Mouse (Mus musculus) intestine, embryonic 15.5 days (tissue): ENCODE measurements at regions not wholly inside any gene's neighbourhood (a gene's known extent, or its start where the extent isn't known, plus 50 kb on each side); places are given as distances from the start of the nearest gene placed in this dataset.

Experiments
- ATAC-seq: fragments of 200-750 bp; cut with Nextera tagmentation; 2 replicates; pipeline ENCODE4 v1.8.0; 2017; ENCODE audit warnings: moderate TSS enrichment, moderate library complexity
- H3K27ac ChIP-seq: fragments of 300-500 bp; sonication (generic); 2 replicates; pipeline ENCODE4 v1.5.1; 2015; ENCODE audit warnings: mild to moderate bottlenecking, inconsistent platforms
- H3K27me3 ChIP-seq: fragments of 300-500 bp; sonication (generic); replicated peaks from 2 replicates; pipeline ENCODE4 v1.6.1; 2015; ENCODE audit warnings: inconsistent platforms
- H3K36me3 ChIP-seq: fragments of 300-500 bp; sonication (generic); 2 replicates; pipeline ENCODE4 v1.6.1; 2015; ENCODE audit warnings: inconsistent platforms
- H3K4me1 ChIP-seq: fragments of 300-500 bp; sonication (generic); replicated peaks from 2 replicates; pipeline ENCODE4 v1.6.1; 2015; ENCODE audit warnings: inconsistent platforms
- H3K4me2 ChIP-seq: fragments of 300-500 bp; sonication (generic); replicated peaks from 2 replicates; pipeline ENCODE4 v1.6.1; 2015; ENCODE audit warnings: mild to moderate bottlenecking, inconsistent platforms
- H3K4me3 ChIP-seq: fragments of 300-500 bp; sonication (generic); replicated peaks from 2 replicates; pipeline ENCODE4 v1.5.1; 2015; ENCODE audit warnings: inconsistent platforms
- H3K9ac ChIP-seq: fragments of 300-500 bp; sonication (generic); 2 replicates; pipeline ENCODE4 v1.6.1; 2015; ENCODE audit warnings: inconsistent platforms
- H3K9me3 ChIP-seq: fragments of 300-500 bp; sonication (generic); 2 replicates; pipeline ENCODE4 v1.6.1; 2016; ENCODE audit warnings: inconsistent platforms
- WGBS: fragments of 180-500 bp; shearing (Covaris S2); methylation state at CpG from one replicate; pipeline ENCODE4 v1.1.7; 2015; 5-methylcytosine and 5-hydroxymethylcytosine counted together

DNA sequence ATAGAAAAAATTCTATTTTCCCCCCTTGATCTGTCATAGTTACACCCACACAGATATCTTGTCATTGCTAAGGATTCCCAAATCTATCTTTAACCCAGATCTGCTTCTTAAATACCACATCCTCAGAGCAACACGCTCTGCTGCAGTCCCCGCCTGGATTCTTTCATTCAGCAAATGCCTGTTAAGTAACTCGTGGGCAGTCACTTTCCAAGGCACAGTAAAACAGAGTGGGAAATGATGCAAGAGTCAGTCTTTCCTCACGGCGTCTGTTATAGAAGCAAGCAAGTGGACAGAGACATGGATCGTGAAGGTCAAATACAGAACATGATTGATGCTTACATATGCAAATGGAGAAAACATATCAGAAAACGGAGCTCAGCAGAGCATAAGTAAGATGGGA lies 508.5 kb upstream of the Gm26657 start:
- Histone ChIP-seq H3K27me3 (no peaks in the 10 kb centered on the region), H3K9me3 (no peaks in the 10 kb centered on the region), H3K4me2 (no peak overlapping the region), H3K27ac (no peak overlapping the region), H3K4me1 (no peaks in the 10 kb centered on the region), H3K4me3 (no peak overlapping the region), H3K9ac (no peak overlapping the region), H3K36me3 (no peaks in the 10 kb centered on the region)
- no peak for ATAC-seq
- 61% methylated on average over 7 of the region's 7 CpGs for WGBS

DNA sequence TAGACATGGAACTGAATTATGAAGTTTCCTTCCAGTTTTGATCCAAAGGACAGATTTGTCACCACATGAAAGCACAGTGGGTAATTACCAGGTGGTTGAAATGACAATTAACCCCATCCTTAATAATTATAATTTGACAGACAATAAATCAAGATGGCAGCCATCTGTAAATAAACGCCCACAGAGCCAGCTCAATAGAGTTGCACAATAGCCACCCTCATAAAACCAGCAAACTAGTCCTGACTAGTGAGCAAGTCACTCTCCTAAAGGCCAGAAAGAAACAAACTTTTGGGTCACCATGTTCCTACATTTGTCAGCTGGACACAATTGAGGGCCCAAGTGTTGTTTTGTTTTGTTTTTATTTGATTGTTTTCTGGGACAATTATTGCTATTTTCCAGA lies 509.4 kb upstream of the Gm26657 start:
- Histone ChIP-seq H3K27me3 (no peaks in the 10 kb centered on the region), H3K36me3 (no peaks in the 10 kb centered on the region), H3K4me2 (no peak overlapping the region), H3K4me3 (no peak overlapping the region), H3K27ac (no peak overlapping the region), H3K9me3 (no peaks in the 10 kb centered on the region), H3K9ac (no peak overlapping the region), H3K4me1 (no peaks in the 10 kb centered on the region)
- 49% methylated on average over 1 of the region's 1 CpGs for WGBS
- no peak for ATAC-seq

DNA sequence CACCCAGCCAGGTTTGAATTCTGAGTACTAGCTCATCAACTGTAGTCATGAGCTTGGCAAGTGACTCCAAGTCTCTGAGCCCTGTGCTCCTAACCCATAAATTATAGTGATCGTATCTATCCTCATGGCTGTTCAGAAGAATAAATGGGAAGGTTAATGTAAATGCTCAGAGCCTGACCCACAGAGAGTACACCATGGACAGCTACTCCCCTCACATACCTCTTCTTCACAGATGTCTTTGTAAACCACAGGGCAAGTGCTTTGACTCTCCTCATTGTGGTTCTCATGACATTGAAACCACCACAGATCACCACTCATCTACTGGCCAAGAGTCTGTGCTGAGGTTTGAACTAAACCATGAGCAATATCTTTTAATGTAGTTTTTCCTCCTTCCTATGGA lies 513.4 kb upstream of the Gm26657 start:
- Histone ChIP-seq H3K9ac (no peak overlapping the region), H3K36me3 (no peaks in the 10 kb centered on the region), H3K9me3 (no peaks in the 10 kb centered on the region), H3K27me3 (no peaks in the 10 kb centered on the region), H3K4me1 (peaks cover 4% of the 10 kb centered on the region; the same call in 1 of the 2 replicates), H3K27ac (no peak overlapping the region), H3K4me2 (no peak overlapping the region), H3K4me3 (no peak overlapping the region)
- no peak for ATAC-seq
- 75% methylated on average over 1 of the region's 1 CpGs for WGBS

DNA sequence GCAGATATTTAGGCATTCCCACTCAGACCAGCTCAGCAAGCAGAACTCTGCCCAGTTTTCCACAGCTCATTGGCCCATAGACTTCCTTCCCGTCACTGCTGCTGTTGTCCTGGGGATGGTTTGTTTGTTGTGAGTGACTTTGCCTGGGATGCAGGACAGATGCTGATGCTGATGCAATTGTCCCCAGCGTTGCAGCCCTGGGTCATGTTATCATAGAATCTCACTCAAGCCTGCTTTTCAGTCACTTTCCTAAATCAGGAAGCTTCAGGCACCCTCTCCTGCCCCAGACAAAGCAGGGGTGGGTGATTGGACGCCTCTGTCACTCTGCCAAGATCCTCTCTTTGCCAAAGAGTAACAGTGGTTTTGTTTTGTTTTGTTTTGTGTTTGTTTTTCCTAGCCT lies 515.3 kb upstream of the Gm26657 start:
- H3K36me3 ChIP-seq, result no peaks in the 10 kb centered on the region
- H3K27ac ChIP-seq, result no peak overlapping the region
- H3K27me3 ChIP-seq, result no peaks in the 10 kb centered on the region
- H3K4me1 ChIP-seq, result peaks cover 8% of the 10 kb centered on the region; the same call in 1 of the 2 replicates
- H3K9me3 ChIP-seq, result no peaks in the 10 kb centered on the region
- 57% methylated on average over 3 of the region's 3 CpGs for WGBS
- no peak overlapping the region for H3K4me2 ChIP-seq
- ATAC-seq, result no peak
- no peak overlapping the region for H3K4me3 ChIP-seq
- no peak overlapping the region for H3K9ac ChIP-seq

DNA sequence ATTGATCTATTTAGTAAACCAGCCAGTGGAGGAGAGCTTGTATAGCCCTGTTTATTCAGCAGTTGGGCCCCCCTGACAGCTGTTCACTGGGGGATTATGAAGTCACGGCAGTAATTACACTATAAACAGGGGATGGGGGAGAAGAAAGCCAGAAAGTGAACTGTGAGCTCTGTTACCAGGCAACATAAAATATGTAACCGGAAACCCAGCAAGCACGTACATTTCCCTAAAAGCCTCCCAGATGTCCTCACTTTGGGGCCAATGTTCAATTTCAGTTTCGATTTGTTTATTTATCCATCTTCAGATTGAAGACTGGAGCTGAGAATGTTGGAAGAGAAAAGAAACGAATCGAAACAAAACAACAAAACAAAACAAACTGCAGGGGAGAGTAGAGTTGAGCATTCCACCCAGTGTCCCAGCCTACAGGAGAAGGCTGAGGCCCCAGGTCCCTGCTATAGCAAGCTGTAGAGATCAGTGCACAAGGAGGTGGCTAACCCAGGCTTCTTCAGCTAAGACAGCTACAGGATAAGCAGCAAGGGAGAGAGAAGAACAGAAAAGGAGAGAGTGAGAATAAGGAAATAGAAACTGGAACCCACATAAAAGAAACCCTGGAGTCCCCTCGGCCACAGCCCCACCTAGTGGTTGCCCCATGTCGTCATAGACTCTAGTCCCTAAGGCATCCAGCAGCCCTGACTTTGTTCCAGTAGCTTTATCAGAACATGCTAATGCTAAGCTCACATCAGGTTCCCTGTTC lies 517.7 kb upstream of the Gm26657 start:
- no peaks in the 10 kb centered on the region for H3K27me3 ChIP-seq
- ATAC-seq, result peak; percentile 89
- H3K36me3 ChIP-seq, result no peaks in the 10 kb centered on the region
- peak overlapping the region; percentile 43 for H3K4me2 ChIP-seq
- peak overlapping the region; percentile 9; the same call in 1 of the 2 replicates for H3K4me3 ChIP-seq
- WGBS, result 23% methylated on average over 8 of the region's 8 CpGs
- H3K4me1 ChIP-seq, result peaks cover 8% of the 10 kb centered on the region; the same call in 1 of the 2 replicates
- no peaks in the 10 kb centered on the region for H3K9me3 ChIP-seq
- H3K9ac ChIP-seq, result no peak overlapping the region
- H3K27ac ChIP-seq, result peak overlapping the region; percentile 71; the same call in 1 of the 2 replicates

DNA sequence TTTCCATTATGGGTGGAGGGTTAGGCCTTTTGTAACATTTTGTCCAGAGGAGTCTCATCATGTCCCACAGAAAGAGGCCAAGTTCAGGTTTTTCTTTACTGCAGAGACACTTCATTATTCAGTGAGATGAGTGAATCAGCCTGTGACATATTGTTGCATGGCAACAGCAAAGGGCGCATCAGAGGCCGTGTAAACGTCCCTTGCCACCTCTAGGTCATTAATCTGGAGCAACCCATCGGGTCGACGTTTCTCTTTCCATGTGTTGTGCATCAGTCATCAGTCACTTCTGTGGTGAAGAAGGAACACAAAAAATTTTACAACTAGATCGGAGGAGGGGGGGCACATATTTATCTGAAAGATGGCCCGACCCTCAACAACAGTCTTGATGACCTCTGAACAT lies 519.3 kb upstream of the Gm26657 start:
- WGBS, result 59% methylated on average over 8 of the region's 8 CpGs
- no peak for ATAC-seq
- no peaks in the 10 kb centered on the region for H3K9me3 ChIP-seq

DNA sequence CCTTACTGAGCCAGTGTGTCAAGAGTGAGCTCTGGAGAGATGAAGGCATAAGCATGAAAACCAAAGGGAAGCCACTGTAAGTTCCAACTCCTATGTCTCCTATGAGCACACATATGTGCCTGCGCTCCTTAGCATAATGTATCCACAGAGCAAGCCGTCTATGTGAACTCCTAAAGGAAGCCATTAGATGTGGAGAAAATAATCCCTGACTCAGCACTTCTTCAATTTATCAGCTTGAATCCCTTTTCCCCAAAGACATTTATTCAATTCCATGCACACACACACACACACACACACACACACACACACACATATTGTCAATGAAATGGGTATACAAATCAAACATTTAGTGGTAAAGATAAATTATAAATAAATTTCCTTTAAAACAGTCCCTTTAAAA lies 530.4 kb upstream of the Gm26657 start:
- Histone ChIP-seq H3K27me3 (no peaks in the 10 kb centered on the region), H3K9me3 (no peaks in the 10 kb centered on the region), H3K4me1 (no peaks in the 10 kb centered on the region), H3K4me2 (no peak overlapping the region), H3K9ac (no peak overlapping the region), H3K36me3 (no peaks in the 10 kb centered on the region), H3K27ac (no peak overlapping the region), H3K4me3 (no peak overlapping the region)
- WGBS, result 100% methylated on average over 2 of the region's 2 CpGs
- ATAC-seq, result no peak

More for the DNA sequence above, 519.3 kb upstream of the Gm26657 start:
- Histone ChIP-seq H3K4me3 (no peak overlapping the region), H3K4me1 (peaks cover 8% of the 10 kb centered on the region; the same call in 1 of the 2 replicates), H3K9ac (no peak overlapping the region), H3K36me3 (no peaks in the 10 kb centered on the region), H3K27me3 (no peaks in the 10 kb centered on the region), H3K27ac (no peak overlapping the region), H3K4me2 (no peak overlapping the region)

DNA sequence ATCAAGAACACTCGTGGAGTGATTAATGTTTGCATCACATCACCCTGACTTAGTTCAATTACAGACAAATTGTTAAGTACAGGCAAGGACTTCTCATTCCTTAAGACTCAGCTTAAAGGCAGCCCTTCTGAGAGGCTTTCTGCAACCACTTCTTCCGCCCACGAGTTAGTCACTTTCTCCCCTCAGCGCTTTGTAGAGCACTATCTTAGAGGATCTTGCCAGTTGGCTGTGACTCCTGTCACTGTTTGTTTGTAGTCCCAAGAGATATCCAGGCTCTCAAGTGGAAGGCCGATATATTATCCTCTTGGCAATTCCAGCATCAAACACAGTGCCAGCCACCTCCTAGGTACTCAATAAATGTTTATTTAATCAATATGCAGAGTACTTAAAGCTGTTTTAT lies 532.1 kb upstream of the Gm26657 start:
- 50% methylated on average over 5 of the region's 5 CpGs for WGBS
- ATAC-seq, result no peak
- Histone ChIP-seq H3K4me2 (no peak overlapping the region), H3K4me3 (no peak overlapping the region), H3K27me3 (no peaks in the 10 kb centered on the region), H3K9ac (no peak overlapping the region), H3K4me1 (no peaks in the 10 kb centered on the region), H3K9me3 (no peaks in the 10 kb centered on the region), H3K36me3 (no peaks in the 10 kb centered on the region), H3K27ac (no peak overlapping the region)

DNA sequence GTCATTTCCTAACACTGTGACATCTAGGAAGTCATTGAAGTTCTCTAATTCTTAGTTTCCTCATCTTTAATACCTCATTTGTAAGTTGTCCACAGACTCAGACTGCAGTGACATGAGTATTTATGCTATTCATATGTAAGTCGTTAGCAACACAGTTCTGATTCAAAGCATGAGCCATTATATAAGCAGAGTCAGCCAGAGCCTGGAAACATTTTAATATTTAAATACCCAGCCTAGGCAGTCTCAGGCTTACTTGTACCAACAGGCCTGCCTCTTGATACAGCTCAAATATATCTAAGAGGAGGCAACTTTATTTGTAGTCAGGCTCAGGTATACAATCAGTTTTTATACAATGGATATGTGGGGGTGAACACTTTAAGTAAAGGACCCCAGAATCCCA lies 534.8 kb upstream of the Gm26657 start:
- no peak overlapping the region for H3K4me2 ChIP-seq
- H3K9me3 ChIP-seq, result no peaks in the 10 kb centered on the region
- H3K4me1 ChIP-seq, result no peaks in the 10 kb centered on the region
- no peaks in the 10 kb centered on the region for H3K36me3 ChIP-seq
- H3K9ac ChIP-seq, result no peak overlapping the region
- H3K4me3 ChIP-seq, result no peak overlapping the region
- H3K27ac ChIP-seq, result no peak overlapping the region
- WGBS, result 57% methylated on average over 1 of the region's 1 CpGs
- no peaks in the 10 kb centered on the region for H3K27me3 ChIP-seq
- no peak for ATAC-seq

DNA sequence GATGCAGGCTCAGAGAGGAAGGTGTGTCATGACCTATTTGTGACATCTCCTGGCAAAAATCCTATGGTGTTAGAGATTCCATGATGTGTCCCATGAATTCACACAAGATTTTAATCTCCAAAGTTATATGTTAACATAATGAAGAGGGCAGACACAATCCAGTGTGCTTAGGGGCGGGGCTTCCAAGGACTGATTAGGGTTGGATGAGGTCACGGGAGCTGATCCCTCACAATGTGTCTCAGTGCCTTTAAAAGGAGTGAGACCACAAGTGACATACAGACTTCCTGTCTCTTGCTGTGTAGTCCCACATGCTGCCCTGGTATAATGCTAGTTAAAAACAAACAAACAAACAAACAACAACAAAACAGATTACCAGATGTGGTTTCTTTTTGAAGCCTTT lies 546.5 kb upstream of the Gm26657 start:
- 78% methylated on average over 2 of the region's 2 CpGs for WGBS
- H3K9ac ChIP-seq, result no peak overlapping the region
- H3K4me3 ChIP-seq, result no peak overlapping the region
- no peak for ATAC-seq
- H3K27ac ChIP-seq, result no peak overlapping the region
- H3K4me1 ChIP-seq, result no peaks in the 10 kb centered on the region
- no peak overlapping the region for H3K4me2 ChIP-seq
- no peaks in the 10 kb centered on the region for H3K9me3 ChIP-seq
- H3K36me3 ChIP-seq, result no peaks in the 10 kb centered on the region
- no peaks in the 10 kb centered on the region for H3K27me3 ChIP-seq

DNA sequence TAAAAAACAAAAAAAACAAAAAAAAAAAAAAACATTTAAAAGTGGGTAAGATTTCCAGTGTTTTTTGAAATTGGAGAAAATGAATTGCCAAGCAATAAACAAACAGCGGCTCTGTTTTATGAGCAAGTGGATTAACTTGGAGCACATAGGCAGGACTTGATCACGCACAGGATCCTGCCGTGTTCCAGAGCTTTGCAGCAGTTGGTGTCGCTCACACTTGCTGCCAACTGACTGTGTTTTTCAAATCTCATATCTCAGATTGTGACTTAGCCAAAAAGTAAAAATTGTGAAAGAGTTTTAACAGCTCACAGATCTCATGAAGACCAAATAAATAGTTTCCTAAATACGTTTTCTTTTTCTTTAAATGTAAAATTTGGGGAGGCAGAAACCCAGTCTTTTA lies 547.4 kb upstream of the Gm26657 start:
- Histone ChIP-seq H3K36me3 (no peaks in the 10 kb centered on the region), H3K4me2 (no peak overlapping the region), H3K9ac (no peak overlapping the region), H3K9me3 (no peaks in the 10 kb centered on the region), H3K4me1 (no peaks in the 10 kb centered on the region), H3K27ac (no peak overlapping the region), H3K4me3 (no peak overlapping the region), H3K27me3 (no peaks in the 10 kb centered on the region)
- no peak for ATAC-seq
- WGBS, result 82% methylated on average over 5 of the region's 5 CpGs

DNA sequence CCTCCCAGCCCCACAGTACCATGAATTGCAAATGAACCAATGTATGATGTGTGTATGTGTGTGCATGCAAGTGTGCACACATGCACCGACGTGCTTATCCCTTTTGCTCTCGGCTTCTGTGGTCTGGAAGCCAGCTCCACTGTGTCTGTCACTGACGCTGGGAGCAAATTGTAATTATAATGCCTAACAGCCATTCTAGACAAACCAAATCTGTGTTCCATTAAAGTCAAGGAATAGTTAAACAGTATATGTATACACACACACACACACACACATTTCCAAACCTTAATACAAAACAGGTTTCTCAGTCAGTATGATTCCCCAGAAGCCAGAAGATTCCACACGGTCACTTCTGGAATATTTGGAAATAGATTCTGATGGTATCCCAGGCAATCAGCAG lies 560.3 kb upstream of the Gm26657 start:
- no peaks in the 10 kb centered on the region for H3K4me1 ChIP-seq
- no peak for ATAC-seq
- H3K27me3 ChIP-seq, result no peaks in the 10 kb centered on the region
- no peak overlapping the region for H3K4me2 ChIP-seq
- no peak overlapping the region for H3K27ac ChIP-seq
- H3K36me3 ChIP-seq, result no peaks in the 10 kb centered on the region
- H3K4me3 ChIP-seq, result no peak overlapping the region
- H3K9me3 ChIP-seq, result no peaks in the 10 kb centered on the region
- WGBS, result 75% methylated on average over 5 of the region's 5 CpGs
- H3K9ac ChIP-seq, result no peak overlapping the region

DNA sequence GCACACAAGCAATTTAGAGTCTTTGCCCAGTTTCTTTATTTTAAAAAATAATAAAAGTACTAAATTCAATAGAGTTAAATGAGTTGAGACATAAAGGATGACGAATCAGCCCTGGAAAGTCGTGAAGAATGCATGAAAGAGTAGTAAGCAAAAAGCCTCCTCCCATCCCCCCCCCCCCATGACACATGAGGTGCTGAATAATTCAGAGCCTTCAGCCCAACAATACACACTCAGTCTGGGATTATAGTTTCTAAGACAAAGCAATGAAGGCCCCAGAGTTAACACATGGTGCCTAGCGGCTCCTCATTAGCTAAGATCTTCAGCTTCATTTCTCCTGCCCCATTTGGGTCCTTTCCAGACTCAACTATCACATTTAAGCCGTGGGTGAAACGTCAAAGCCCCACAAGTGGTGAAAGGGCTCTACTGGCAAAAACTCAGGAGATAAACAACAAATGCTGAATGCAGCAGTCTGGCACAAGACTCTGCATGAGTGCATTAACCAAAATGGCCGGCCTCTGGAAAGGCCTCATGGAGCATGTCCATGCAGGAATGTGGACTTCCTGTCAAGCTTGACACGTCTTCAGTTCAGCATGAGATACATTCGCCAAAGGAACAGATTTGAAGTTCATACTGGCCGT lies 560.9 kb upstream of the Gm26657 start:
- no peak overlapping the region for H3K9ac ChIP-seq
- H3K9me3 ChIP-seq, result no peaks in the 10 kb centered on the region
- H3K4me1 ChIP-seq, result no peaks in the 10 kb centered on the region
- no peak overlapping the region for H3K4me2 ChIP-seq
- H3K27me3 ChIP-seq, result no peaks in the 10 kb centered on the region
- no peak overlapping the region for H3K4me3 ChIP-seq
- H3K36me3 ChIP-seq, result no peaks in the 10 kb centered on the region
- 80% methylated on average over 9 of the region's 9 CpGs for WGBS
- no peak overlapping the region for H3K27ac ChIP-seq
- ATAC-seq, result no peak
